In genomic region chr9:56264308-56265021, GRCm38 (mm10) we compare ENCODE assay signal across 8 mouse cellular contexts.
DNase-seq lines count a peak whose midpoint lies in the region; ATAC-seq lines count a peak whose summit lies in the region.

No protein-coding gene starts in this region.

- DNase-seq in midbrain, embryonic 10.5 days (ENCODE audit: low spot score), result no peak
- peak; percentile 65 for DNase-seq in embryo, embryonic 11 days
- peak; percentile 84 for DNase-seq in induced T-regulatory cell, adult 2 months (ENCODE audit: low read depth)
- DNase-seq in left cerebral cortex, postnatal 4 days, result peak; percentile 39
- DNase-seq in yolk sac, embryonic 10.5 days (ENCODE audit: low spot score), result no peak

- peaks cover 5% of the 10 kb centered on the region for H3K9me3 ChIP-seq in midbrain, embryonic 13.5 days
- peaks cover 6% of the 10 kb centered on the region for H3K9me3 ChIP-seq in midbrain, embryonic 10.5 days (replicated peaks)

- no peak overlapping the region for H3K27ac ChIP-seq in midbrain, embryonic 13.5 days
- H3K27ac ChIP-seq in midbrain, embryonic 10.5 days (replicated peaks), result no peak overlapping the region

- intact Hi-C loops in left cerebral cortex, postnatal 4 days (cut with DNase I), result loop anchor here (10.0 kb wide), 1 partner anchor 370 kb away; no protein-coding TSS in a partner anchor

- no peak overlapping the region for H3K4me3 ChIP-seq in midbrain, embryonic 13.5 days (replicated peaks)
- no peak overlapping the region for H3K4me3 ChIP-seq in midbrain, embryonic 10.5 days

- 73% methylated on average over 7 of the region's 7 CpGs for WGBS in midbrain, embryonic 13.5 days
- 88% methylated on average over 7 of the region's 7 CpGs for WGBS in midbrain, embryonic 10.5 days

- 0 out of 2 replicates have a peak, but pooled peaks have one; percentile 60 for ATAC-seq in midbrain, embryonic 13.5 days
- ATAC-seq in activated CD4-positive, CD25-positive, alpha-beta regulatory T cell, adult 4 months, result peak; percentile 82
- peak; percentile 73 for ATAC-seq in neutrophil, adult 5-6 weeks (ENCODE audit: extremely low read depth, insufficient number of reproducible peaks, low FRiP score, poor library complexity, severe bottlenecking)

- H3K36me3 ChIP-seq in midbrain, embryonic 13.5 days, result 0 out of 2 replicates have a peak, but pooled peaks cover 3% of the 10 kb centered on the region
- H3K36me3 ChIP-seq in midbrain, embryonic 10.5 days, result peaks cover 2% of the 10 kb centered on the region

- no peak overlapping the region for H3K9ac ChIP-seq in midbrain, embryonic 13.5 days (replicated peaks)

- no peaks in the 10 kb centered on the region for H3K27me3 ChIP-seq in midbrain, embryonic 13.5 days
- no peaks in the 10 kb centered on the region for H3K27me3 ChIP-seq in midbrain, embryonic 10.5 days (ENCODE audit: low read depth, poor library complexity, severe bottlenecking)

- no peak overlapping the region for H3K4me2 ChIP-seq in midbrain, embryonic 13.5 days (replicated peaks)

- H3K4me1 ChIP-seq in midbrain, embryonic 13.5 days (replicated peaks), result 0 out of 2 replicates have a peak, but pooled peaks cover 3% of the 10 kb centered on the region
- no peaks in the 10 kb centered on the region for H3K4me1 ChIP-seq in midbrain, embryonic 10.5 days

Comparison
In these comparisons a context has a peak if more than half of its experiments do, and no peak if none do; other contexts are left out.
1. DNase-seq: peak in embryo, embryonic 11 days (single experiment), induced T-regulatory cell, adult 2 months (single experiment) and left cerebral cortex, postnatal 4 days (single experiment); none in midbrain, embryonic 10.5 days (single experiment) and yolk sac, embryonic 10.5 days (single experiment).
2. Peak in every context shown above with its lines, with median percentiles within 50 percentile points of each other: ATAC-seq.